Mouse (Mus musculus) spleen, adult 2 months (tissue): Measurements from ENCODE around the gene Lsm7.

ENCODE experiments used
- CTCF ChIP-seq: fragments of 200-500 bp; IDR thresholded peaks from 2 replicates; pipeline ENCODE4 v1.5.1; 2011; ENCODE audit warnings: mild to moderate bottlenecking, inconsistent platforms; ENCODE audit not compliant: insufficient read depth, insufficient read length, insufficient replicate concordance; ENCODE audit errors: extremely low read depth
- POLR2A ChIP-seq: fragments of 200-500 bp; IDR thresholded peaks from 2 replicates; pipeline ENCODE4 v1.6.1; 2011; ENCODE audit warnings: low read depth, low read length, inconsistent platforms

DNA sequence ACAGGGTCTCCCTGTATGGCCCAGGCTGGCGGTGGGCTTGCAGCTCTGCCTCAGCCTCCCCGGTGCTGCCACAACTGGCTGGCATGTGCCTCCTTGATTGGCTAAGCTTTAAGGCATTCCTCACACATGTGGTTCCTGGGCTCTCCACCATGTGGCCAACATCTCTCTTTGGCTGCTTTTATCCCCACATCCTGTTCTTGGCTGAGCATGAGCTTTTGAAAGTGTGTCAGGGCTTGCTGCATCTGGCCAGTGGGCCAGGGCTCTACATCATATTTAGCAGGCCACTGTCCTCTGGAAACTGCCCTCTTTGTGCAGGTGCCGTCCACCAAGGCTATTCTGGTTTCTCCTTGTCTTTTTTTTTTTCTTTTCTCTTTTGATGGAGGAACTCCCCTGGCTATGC lies 1.3 kb upstream of the Lsm7 start:
- TF ChIP-seq CTCF (no peak), POLR2A (no peak)
